Mouse (Mus musculus): Measurements from ENCODE around the gene Rgs18. TPM values are rescaled to one million over a fixed set of nuclear protein-coding genes. Genes with fewer than 3 reads are reported as not detected.

The Rgs18 gene
- total RNA-seq (2022): under 1 TPM in 3 of 4 experiments, not detected in 1; 0.18 to 0.35 (median 0.20) TPM

- no peak for DNase-seq (ENCODE audit: low spot score in 2 of 2)
These were observed at the start of gene Rgs18 for GRCm38 (mm10) chr1:144775331-144775730. Rgs18 (minus strand) TSS chr1:144775435.

GRCm38 (mm10) chr1:144774394-144774793, 841 bp downstream of the Rgs18 start:
- no peak for DNase-seq (ENCODE audit: low spot score in 2 of 2)

GRCm38 (mm10) chr1:144766218-144766617, 9.0 kb downstream of the Rgs18 start:
- no peak for DNase-seq (ENCODE audit: low spot score in 2 of 2)

GRCm38 (mm10) chr1:144760792-144761191, 14.4 kb downstream of the Rgs18 start:
- no peak for DNase-seq (ENCODE audit: low spot score in 2 of 2)

- no peak for DNase-seq (ENCODE audit: low spot score in 2 of 2)
These were observed 24.5 kb downstream of the Rgs18 start for GRCm38 (mm10) chr1:144750763-144751162.

GRCm38 (mm10) chr1:144746182-144746581, 29.1 kb downstream of the Rgs18 start:
- no peak for DNase-seq (ENCODE audit: low spot score in 2 of 2)

- DNase-seq (ENCODE audit: low spot score in 2 of 2): no peak
These were observed 37.5 kb downstream of the Rgs18 start for GRCm38 (mm10) chr1:144737739-144738138.

- DNase-seq (ENCODE audit: low spot score in 2 of 2): no peak
These were observed 54.5 kb downstream of the Rgs18 start for GRCm38 (mm10) chr1:144720736-144721135.

- no peak for DNase-seq (ENCODE audit: low spot score in 2 of 2)
These were observed 70.9 kb downstream of the Rgs18 start for GRCm38 (mm10) chr1:144704373-144704772.

Other genes starting within 250 kb of the Rgs18 start
- gene Rgs21, start 207.8 kb downstream of the Rgs18 start, total RNA-seq (2022): not detected